Mouse (Mus musculus): ENCODE results near the gene Cavin1.
"Not testable (repeated sequence)": the region's sequence is repeated elsewhere in the genome, so short reads cannot be mapped to it uniquely, and the experiment has no call there.

Gene Cavin1

GRCm38 (mm10) chr11:100970557-100970937 is at the start of gene Cavin1:
Cavin1 (minus strand) TSS chr11:100970887.
- DNase-seq (ENCODE audit: low read depth in 1 of 2, low spot score in 2 of 2): no peak

DNA sequence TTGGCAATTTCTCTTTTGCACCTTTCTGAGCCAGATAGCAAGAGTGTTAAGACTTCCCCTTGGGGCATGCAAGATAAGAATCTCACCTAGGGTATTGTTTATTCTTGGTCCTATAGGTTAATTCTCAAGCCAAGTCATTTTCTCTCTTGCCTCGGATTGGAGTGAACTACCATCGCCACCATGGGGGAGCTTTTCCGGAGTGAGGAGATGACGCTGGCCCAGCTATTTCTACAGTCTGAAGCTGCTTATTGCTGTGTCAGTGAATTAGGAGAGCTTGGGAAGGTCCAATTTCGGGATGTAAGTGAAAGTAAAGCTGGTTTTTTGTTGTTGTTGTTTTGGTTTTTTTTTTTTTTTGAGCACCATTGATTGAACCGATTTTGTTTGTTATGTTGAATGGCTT is 41.0 kb upstream of the Cavin1 start:
- DNase-seq (ENCODE audit: low read depth in 1 of 2, low spot score in 2 of 2): no peak

DNA sequence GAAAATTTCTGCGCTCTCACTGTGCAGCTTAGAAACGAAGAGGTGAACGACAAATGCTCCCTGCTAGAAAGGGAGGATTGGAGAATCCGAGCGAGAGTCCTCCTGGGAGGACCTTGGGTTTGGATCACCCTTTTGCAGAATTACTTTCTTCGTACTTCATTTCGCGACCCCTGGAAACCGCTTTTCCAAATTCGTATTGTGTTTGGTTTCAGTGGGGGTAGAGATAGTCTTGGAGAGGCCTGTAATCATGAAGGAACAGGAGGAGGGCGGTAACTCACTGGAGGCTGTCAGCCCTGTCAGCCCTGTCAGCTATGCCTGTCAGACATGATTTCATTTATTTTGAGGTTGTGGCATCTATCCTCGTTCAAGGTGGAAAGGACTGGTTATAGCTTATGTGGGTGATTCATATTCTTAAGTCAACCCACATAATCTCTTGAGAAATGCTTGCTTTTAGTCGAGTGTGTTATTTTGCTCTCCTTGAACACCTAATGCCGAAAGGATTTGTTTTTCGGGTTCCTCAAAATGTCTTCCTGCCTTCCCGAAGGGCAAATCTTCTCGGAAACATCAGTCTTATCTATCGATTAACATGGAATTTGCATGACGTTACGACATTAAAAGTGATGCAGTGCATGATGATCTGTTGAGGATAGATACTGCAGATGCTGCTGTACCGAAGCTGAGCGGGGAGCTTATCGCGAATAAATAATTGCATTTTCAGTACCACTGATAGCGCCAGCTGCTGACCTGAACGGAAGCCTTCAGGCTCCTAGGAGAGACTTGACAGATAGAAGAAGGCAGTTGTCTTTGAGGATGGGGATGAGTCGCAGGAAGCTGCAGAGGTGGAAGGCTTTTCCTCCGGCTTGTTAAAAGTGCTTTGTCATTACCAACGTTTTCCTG is 39.4 kb upstream of the Cavin1 start:
- DNase-seq (ENCODE audit: low read depth in 1 of 2, low spot score in 2 of 2): no peak

DNA sequence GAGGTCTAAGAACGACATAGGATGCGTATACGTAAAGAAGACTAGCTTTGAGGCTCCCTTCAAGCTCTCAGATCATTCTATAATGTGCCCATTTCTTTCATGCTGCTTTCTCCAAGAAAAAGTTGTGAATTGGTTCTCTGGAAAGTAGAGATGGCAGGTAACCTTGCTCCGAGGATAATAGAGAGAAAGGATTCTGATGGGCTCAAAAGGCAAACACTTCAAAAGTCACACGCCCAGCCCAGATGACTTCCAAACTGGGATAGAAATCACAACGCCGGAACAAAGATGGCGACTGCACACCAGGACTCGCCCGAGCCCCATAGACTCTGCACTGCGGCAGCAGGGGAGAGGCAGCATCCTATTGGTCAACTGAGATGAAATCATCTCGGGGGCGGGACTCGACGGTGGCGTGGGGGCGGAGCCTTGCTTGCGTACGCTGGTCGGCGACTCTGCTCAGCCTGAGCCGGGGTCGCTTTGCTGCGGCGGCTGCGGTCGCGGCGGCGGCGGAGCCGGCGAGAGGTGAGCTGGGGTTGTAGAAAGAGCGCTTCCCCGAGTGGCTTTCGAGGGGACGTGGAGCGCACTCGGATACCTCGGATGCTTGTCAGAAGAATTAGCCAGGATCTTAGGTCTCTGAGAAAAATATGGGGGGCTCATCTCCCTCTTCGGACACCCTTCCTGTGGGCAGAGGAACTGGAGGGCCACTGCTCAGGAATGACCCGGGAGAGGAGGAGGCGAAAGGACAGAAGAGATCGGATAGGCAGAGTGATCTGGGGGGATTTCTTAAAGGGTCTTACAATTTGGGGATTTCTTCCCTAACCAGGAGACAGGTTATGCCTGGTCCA is 38.6 kb upstream of the Cavin1 start, which contains the start of gene Atp6v0a1:
TSS of gene Atp6v0a1 (plus strand) at position 407 of the 842 bp plus-strand sequence.
- peak; percentile 90 to 91 for DNase-seq (ENCODE audit: low read depth in 1 of 2, low spot score in 2 of 2)

GRCm38 (mm10) chr11:101008206-101009045 is 37.7 kb upstream of the Cavin1 start:
- peak; percentile 32 to 71 for DNase-seq (ENCODE audit: low read depth in 1 of 2, low spot score in 2 of 2)

GRCm38 (mm10) chr11:101003025-101003685 is 32.5 kb upstream of the Cavin1 start:
- no peak for DNase-seq (ENCODE audit: low read depth in 1 of 2, low spot score in 2 of 2)

GRCm38 (mm10) chr11:101001875-101002552 is 31.3 kb upstream of the Cavin1 start:
- not testable (repeated sequence) for DNase-seq (ENCODE audit: low read depth in 1 of 2, low spot score in 2 of 2)

DNA sequence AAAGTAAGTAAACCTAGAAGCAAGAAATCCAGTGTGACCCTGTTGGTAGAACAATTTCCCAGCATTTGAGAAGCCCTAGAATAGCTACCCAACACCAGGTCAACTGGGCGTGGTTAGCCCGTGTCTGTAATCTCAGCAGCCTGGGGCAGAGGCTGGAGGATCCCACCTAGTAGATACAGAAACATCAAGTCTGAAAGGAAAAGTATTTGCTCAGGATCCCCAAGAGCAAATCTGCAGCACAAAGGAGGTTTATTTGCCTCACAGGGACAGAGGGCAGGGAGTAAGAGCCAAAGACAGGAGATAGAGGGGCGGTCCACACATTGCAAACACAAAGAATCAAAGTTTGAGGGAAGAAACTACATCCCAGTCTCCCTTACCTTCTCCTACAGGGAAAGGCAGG is 28.6 kb upstream of the Cavin1 start:
- no peak for DNase-seq (ENCODE audit: low read depth in 1 of 2, low spot score in 2 of 2)

- DNase-seq (ENCODE audit: low read depth in 1 of 2, low spot score in 2 of 2): no peak
These were observed 28.1 kb upstream of the Cavin1 start for GRCm38 (mm10) chr11:100998836-100999235.

DNA sequence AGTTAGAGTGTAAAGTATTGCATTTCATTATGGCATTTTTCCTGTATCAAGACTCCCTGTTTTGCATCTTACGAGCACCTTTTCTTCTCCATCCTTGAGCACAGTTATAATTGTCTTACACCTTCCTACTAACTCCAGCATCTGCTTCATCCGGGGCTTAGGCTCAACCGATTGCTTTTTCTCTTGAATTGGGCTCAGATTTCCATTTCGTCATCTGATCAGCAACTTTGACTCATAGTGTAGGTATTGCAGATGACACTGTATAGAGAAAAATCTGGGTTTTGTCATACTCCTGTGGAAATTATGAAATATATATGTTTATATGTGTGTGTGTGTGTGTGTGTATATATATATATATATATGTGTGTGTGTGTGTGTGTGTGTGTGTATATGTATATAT is 25.8 kb upstream of the Cavin1 start:
- no peak for DNase-seq (ENCODE audit: low read depth in 1 of 2, low spot score in 2 of 2)

DNA sequence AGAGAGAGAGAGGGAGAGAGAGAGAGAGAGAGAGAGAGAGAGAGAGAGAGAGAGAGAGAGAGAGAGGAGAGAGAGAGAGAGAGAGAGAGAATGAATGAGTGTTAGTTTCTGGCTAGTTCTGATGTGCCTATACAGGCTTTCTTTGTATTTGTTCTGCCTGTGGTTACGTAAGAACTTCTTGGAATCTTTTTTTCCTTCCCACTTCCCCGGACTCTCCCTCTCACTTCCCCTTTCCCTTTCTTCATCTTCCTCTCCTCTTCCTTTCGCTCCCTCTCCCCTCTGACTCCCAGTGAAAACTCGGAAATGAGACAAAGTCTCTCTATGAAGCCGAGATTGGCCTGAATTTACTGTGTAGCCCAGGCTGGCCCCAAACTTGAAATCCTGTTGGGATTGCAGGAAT is 24.0 kb upstream of the Cavin1 start:
- no peak for DNase-seq (ENCODE audit: low read depth in 1 of 2, low spot score in 2 of 2)

GRCm38 (mm10) chr11:100994233-100994632 is 23.5 kb upstream of the Cavin1 start:
- no peak for DNase-seq (ENCODE audit: low read depth in 1 of 2, low spot score in 2 of 2)

DNA sequence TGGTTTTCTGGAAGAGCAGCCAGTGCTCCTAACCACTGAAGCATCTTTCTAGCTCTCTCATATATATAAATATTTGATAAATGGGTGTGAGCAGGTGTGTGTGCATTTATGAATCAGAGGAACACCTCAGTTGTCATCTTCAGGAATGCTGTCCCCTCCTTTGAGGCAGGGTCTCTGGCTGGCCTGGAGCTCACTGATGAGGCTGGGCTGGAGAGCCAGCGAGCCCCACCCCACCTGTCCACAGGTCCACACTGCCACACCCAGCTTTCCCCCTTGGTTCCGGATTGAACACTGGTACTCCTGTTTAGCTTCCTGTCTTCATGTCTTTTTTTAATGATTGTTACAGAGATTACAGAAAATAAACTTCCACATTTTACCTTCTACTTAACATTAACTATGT is 22.8 kb upstream of the Cavin1 start:
- DNase-seq (ENCODE audit: low read depth in 1 of 2, low spot score in 2 of 2): no peak

- DNase-seq (ENCODE audit: low read depth in 1 of 2, low spot score in 2 of 2): no peak
These were observed 20.4 kb upstream of the Cavin1 start for GRCm38 (mm10) chr11:100991027-100991534.

DNA sequence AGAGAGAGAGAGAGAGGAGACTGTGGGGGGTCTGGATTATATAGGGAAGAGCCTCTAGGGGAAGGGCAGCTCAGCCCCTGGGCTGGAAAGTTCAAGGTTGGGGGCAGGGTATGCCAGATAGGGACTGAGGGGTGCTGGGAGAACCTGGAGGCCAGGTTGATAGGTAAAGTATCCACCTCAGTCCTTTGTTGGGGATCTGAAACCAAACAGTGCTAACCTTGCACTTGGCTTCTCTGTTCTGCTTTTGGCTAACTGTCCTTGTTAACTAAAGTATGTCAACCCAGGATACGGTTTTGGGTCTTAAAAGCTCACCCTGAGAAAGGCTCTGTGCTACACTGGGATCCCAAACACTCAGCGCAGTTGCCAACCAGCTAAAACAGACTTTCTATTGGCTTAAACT is 19.0 kb upstream of the Cavin1 start:
- DNase-seq (ENCODE audit: low read depth in 1 of 2, low spot score in 2 of 2): no peak

- no peak for DNase-seq (ENCODE audit: low read depth in 1 of 2, low spot score in 2 of 2)
These were observed 18.0 kb upstream of the Cavin1 start for GRCm38 (mm10) chr11:100988674-100989073.

DNA sequence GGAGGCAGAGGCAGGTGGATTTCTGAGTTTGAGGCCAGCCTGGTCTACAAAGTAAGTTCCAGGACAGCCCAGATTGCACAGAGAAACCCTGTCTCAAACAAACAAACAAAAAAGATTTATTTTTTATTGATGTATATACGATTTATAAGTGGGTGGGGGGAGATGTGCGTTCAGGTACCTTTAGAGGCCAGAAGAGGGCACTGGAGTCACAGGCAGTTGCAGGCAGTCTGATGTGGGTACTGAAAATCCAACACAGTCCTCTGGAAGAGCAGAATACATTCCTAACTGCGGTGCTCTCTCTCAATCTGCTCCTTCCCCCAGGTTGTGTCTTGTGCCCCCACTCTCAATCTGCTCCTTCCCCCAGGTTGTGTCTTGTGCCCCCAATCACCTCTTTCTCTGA is 14.9 kb upstream of the Cavin1 start:
- DNase-seq (ENCODE audit: low read depth in 1 of 2, low spot score in 2 of 2): no peak

- DNase-seq (ENCODE audit: low read depth in 1 of 2, low spot score in 2 of 2): no peak
These were observed 13.1 kb upstream of the Cavin1 start for GRCm38 (mm10) chr11:100983778-100984131.

DNA sequence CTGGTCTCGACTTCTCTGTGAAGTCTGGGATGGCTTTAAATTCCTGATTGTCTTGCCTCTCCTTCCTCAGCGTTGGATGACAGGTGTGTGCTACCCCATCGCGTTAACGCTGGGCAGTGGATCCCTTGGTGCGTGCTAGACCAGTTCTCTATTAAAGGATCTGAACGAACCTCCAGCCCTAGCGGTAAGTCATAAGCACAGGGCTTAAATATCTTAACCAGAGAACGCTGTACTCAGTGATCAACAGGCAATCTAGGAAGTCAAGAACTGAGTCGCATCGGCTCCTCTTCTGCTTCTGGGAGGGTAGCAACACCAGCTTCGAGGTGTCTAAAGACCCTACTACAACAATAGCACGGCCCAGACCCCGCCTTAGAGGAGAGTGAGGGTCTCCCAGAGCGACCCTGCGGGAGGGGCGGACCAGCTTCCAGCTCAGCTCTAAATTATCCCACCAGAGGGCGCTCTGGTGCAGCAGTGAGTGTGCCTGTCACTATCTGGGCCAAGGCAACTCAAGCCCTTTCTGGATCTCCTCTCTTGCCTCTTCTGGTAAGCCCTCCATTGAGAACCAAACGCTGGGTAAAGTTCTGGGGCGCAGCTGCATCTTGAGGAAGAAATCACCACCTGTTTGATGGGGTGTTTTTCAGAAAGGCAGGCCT is 12.6 kb upstream of the Cavin1 start:
- peak in 1 of 2 experiments; percentile 41 for DNase-seq (ENCODE audit: low read depth in 1 of 2, low spot score in 2 of 2)
